9 mouse cellular contexts compared by ENCODE assay signal in genomic region chr1:192798212-192799164, GRCm38 (mm10). TPM values are rescaled to one million over a fixed set of nuclear protein-coding genes. Genes with fewer than 3 reads are reported as not detected.
A peak's percentile ranks its signal among the peaks of the same experiment; 100 is the strongest.
DNase-seq lines count a peak whose midpoint lies in the region; ATAC-seq lines count a peak whose summit lies in the region.
"Had no signal": no experiment of that assay in that cellular context is flagged by ENCODE, and none has a peak within 500 bp of the region (broad histone marks: within the 10 kb centered on the region; RNA-seq: fewer than 3 reads in every experiment).

No protein-coding gene starts in this region.

- no peak overlapping the region for H3K4me2 ChIP-seq in liver, embryonic 11.5 days
- H3K4me2 ChIP-seq in hindbrain, embryonic 14.5 days (replicated peaks): no peak overlapping the region
- H3K4me2 ChIP-seq: neural tube, embryonic 12.5 days had no signal

- no peak overlapping the region for H3K4me3 ChIP-seq in liver, embryonic 11.5 days (ENCODE audit: low read depth, low read length)
- no peak overlapping the region for H3K4me3 ChIP-seq in hindbrain, embryonic 14.5 days (replicated peaks; ENCODE audit: low read length)
- H3K4me3 ChIP-seq: neural tube, embryonic 12.5 days had no signal

- DNase-seq in liver: peak; percentile 21
- no peak for DNase-seq in liver, embryonic 11.5 days (ENCODE audit: low spot score)
- peak; percentile 62 to 78 for DNase-seq in gastrocnemius, adult 8-10 months (ENCODE audit: low spot score in 2 of 2)
- no peak for DNase-seq in hindbrain, embryonic 14.5 days (ENCODE audit: low spot score)
- peak; percentile 19 for DNase-seq in ovary, postnatal 36 days (ENCODE audit: low spot score)
- no peak for DNase-seq in cerebellum, adult 18-20 months
- DNase-seq in cerebellum, adult 9-10 months: no peak
- DNase-seq in adrenal gland, adult 18-20 months (ENCODE audit: low spot score in 2 of 2): no peak

- no peaks in the 10 kb centered on the region for H3K36me3 ChIP-seq in liver, embryonic 11.5 days (ENCODE audit: control insufficient read depth, insufficient read depth, low read length)
- no peaks in the 10 kb centered on the region for H3K36me3 ChIP-seq in hindbrain, embryonic 14.5 days (replicated peaks; ENCODE audit: control insufficient read depth, insufficient read depth)
- H3K36me3 ChIP-seq: neural tube, embryonic 12.5 days had no signal

- no peak for ATAC-seq in liver, embryonic 11.5 days (replicated peaks; ENCODE audit: low FRiP score)
- no peak for ATAC-seq in hindbrain, embryonic 14.5 days (ENCODE audit: low FRiP score)

- no peaks in the 10 kb centered on the region; the same call in 1 of the 2 replicates for H3K9me3 ChIP-seq in liver, embryonic 11.5 days (ENCODE audit: control insufficient read depth, low read length)
- no peaks in the 10 kb centered on the region for H3K9me3 ChIP-seq in hindbrain, embryonic 14.5 days (ENCODE audit: control insufficient read depth, low read length)
- H3K9me3 ChIP-seq: neural tube, embryonic 12.5 days had no signal

- WGBS in liver, embryonic 11.5 days: 77% methylated on average over 16 of the region's 16 CpGs
- 72% methylated on average over 16 of the region's 16 CpGs for WGBS in hindbrain, embryonic 14.5 days

- no peak overlapping the region for H3K9ac ChIP-seq in liver, embryonic 11.5 days (ENCODE audit: low read depth, low read length)
- H3K9ac ChIP-seq in hindbrain, embryonic 14.5 days: no peak overlapping the region
- H3K9ac ChIP-seq: neural tube, embryonic 12.5 days had no signal

- peaks cover 10% of the 10 kb centered on the region for H3K4me1 ChIP-seq in liver, embryonic 11.5 days (replicated peaks; ENCODE audit: control insufficient read depth, insufficient read depth, low read length)
- H3K4me1 ChIP-seq in hindbrain, embryonic 14.5 days (replicated peaks; ENCODE audit: control insufficient read depth, insufficient read depth, low read length): peaks cover 26% of the 10 kb centered on the region

- no peak overlapping the region for H3K27ac ChIP-seq in liver, embryonic 11.5 days (ENCODE audit: low read depth, low read length)
- H3K27ac ChIP-seq in hindbrain, embryonic 14.5 days: 0 out of 2 replicates have a peak overlapping the region, but pooled peaks have one; percentile 16
- H3K27ac ChIP-seq: neural tube, embryonic 12.5 days had no signal

- no peaks in the 10 kb centered on the region for H3K27me3 ChIP-seq in liver, embryonic 11.5 days (replicated peaks; ENCODE audit: control insufficient read depth, insufficient read depth, low read length)
- no peaks in the 10 kb centered on the region for H3K27me3 ChIP-seq in hindbrain, embryonic 14.5 days (ENCODE audit: control insufficient read depth, insufficient read depth, low read length)
- H3K27me3 ChIP-seq: neural tube, embryonic 12.5 days had no signal

RNA-seq across cellular contexts. Expression of gene Hhat, which starts 27.5 kb away (rescaled TPM):
- 3.8 and 4.3 TPM in 2 replicates for polyA plus RNA-seq in liver, embryonic 11.5 days (2014; fragmentation: Nextera tagmentation; extraction: Ambion mirVana)
- total RNA-seq in gastrocnemius, adult 8-10 months (2022): 1 to 10 TPM in 2 of 4 experiments, under 1 TPM in 2; 0.80 to 1.9 (median 1.2) TPM
- 3.5 and 3.9 TPM in 2 replicates for polyA plus RNA-seq in hindbrain, embryonic 14.5 days (2014; fragmentation: Nextera tagmentation; extraction: Ambion mirVana)
- total RNA-seq in adrenal gland, adult 18-20 months (2021): 1 to 10 TPM; 2.7 to 4.8 TPM

RNA-seq across cellular contexts. Expression of gene Sertad4, which starts 57.1 kb away (rescaled TPM):
- polyA plus RNA-seq in liver, embryonic 11.5 days (2014; fragmentation: Nextera tagmentation; extraction: Ambion mirVana): 3.9 and 4.0 TPM in 2 replicates
- total RNA-seq in gastrocnemius, adult 8-10 months (2022): 1 to 10 TPM in 3 of 4 experiments, under 1 TPM in 1; 0.78 to 1.9 (median 1.4) TPM
- polyA plus RNA-seq in hindbrain, embryonic 14.5 days (2014; fragmentation: Nextera tagmentation; extraction: Ambion mirVana): 21.6 and 25.0 TPM in 2 replicates
- total RNA-seq in adrenal gland, adult 18-20 months (2021): 1 to 10 TPM; 3.9 to 6.2 TPM

Comparison
In these comparisons a context has a peak if more than half of its experiments do, and no peak if none do; other contexts are left out.
1. DNase-seq: peak in liver (single experiment), gastrocnemius, adult 8-10 months (2 of 2) and ovary, postnatal 36 days (single experiment); none in liver, embryonic 11.5 days (single experiment), hindbrain, embryonic 14.5 days (single experiment), cerebellum, adult 18-20 months (0 of 2), cerebellum, adult 9-10 months (single experiment) and adrenal gland, adult 18-20 months (0 of 2).